Mouse (Mus musculus) bone marrow, adult 2 months (tissue): ENCODE data around the gene Rasl12.

Experiments
- CTCF ChIP-seq: fragments of 200-500 bp; IDR thresholded peaks from 2 replicates; pipeline ENCODE4 v1.5.1; 2011; ENCODE audit warnings: low read length, control low read depth; ENCODE audit not compliant: control insufficient read depth, insufficient read depth
- POLR2A ChIP-seq: fragments of 200-500 bp; IDR thresholded peaks from 2 replicates; pipeline ENCODE4 v1.6.1; 2011; ENCODE audit warnings: low read depth, mild to moderate bottlenecking, control low read depth, low read length, borderline replicate concordance; ENCODE audit not compliant: control insufficient read depth

DNA sequence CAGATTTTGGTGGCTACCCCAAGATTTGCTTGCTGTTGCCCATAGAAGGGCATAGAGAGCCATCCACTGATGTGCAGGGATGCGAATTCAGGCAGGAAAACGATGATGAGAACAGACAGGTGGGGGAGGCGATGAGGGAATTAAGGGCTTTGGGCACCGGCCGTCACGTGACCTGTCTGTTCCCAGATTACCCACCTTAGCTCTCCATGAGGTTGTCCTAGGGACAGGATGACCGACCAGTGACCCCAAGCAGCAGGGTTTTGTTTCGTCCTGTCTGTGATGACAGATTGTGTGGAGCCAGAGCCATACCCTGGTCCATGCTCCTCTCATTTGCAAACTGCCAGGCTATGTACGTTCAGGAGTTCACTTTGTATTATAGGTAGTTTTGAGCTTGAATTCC is 34.6 kb upstream of the Rasl12 start:
- TF ChIP-seq POLR2A (no peak), CTCF (no peak)
